Mouse (Mus musculus) megakaryocyte-erythroid progenitor cell, adult 5-6 weeks (primary cell): ENCODE results near the gene Gimap3. TPM values are rescaled to one million over a fixed set of nuclear protein-coding genes. Genes with fewer than 3 reads are reported as not detected.

Experiments used
- total RNA-seq, 2 experiments: library from RNA; stranded (forward) in 1 of 2; stranded (reverse) in 1 of 2; fragments of 200-1000, 215-1000 nt in 1 of 2; fragments of >200 nt in 1 of 2; fragmentation: Nextera tagmentation in 1 of 2; gene quantifications; 2 replicates each; pipeline ENCODE4 v1.2.3; 2014 to 2017

Gimap3 gene
- total RNA-seq, 2 experiments from 2014 or later, result 6.2 to 6.4 TPM

Other genes starting within 250 kb of the Gimap3 start
- not detected in 2 replicates for gene Atp6v0e2, start 233.2 kb downstream of the Gimap3 start, total RNA-seq (2014; fragmentation: Nextera tagmentation)
- gene Atp6v0e2, start 233.2 kb downstream of the Gimap3 start, total RNA-seq (2017), result not detected in 2 replicates
- 8.7 and 17.0 TPM in 2 replicates for gene Lrrc61, start 216.1 kb downstream of the Gimap3 start, total RNA-seq (2014; fragmentation: Nextera tagmentation)
- gene Lrrc61, start 216.1 kb downstream of the Gimap3 start, total RNA-seq (2017), result 1.8 and 3.3 TPM in 2 replicates
- not detected in 2 replicates for gene Rarres2, start 198.1 kb downstream of the Gimap3 start, total RNA-seq (2014; fragmentation: Nextera tagmentation)
- gene Rarres2, start 198.1 kb downstream of the Gimap3 start, total RNA-seq (2017), result 0.05 TPM in 1 of 2 replicates, not detected in the other
- gene Gm45021, start 181.2 kb downstream of the Gimap3 start, total RNA-seq (2014; fragmentation: Nextera tagmentation), result not detected in 2 replicates
- gene Gm45021, start 181.2 kb downstream of the Gimap3 start, total RNA-seq (2017), result not detected in 2 replicates
- 9.7 and 17.1 TPM in 2 replicates for gene Repin1, start 177.0 kb downstream of the Gimap3 start, total RNA-seq (2014; fragmentation: Nextera tagmentation)
- 9.8 and 14.7 TPM in 2 replicates for gene Repin1, start 177.0 kb downstream of the Gimap3 start, total RNA-seq (2017)
- gene Gm44965, start 176.9 kb downstream of the Gimap3 start, total RNA-seq (2014; fragmentation: Nextera tagmentation), result not detected in 2 replicates
- not detected in 2 replicates for gene Gm44965, start 176.9 kb downstream of the Gimap3 start, total RNA-seq (2017)
- 1.7 and 1.9 TPM in 2 replicates for gene Zfp775, start 168.8 kb downstream of the Gimap3 start, total RNA-seq (2014; fragmentation: Nextera tagmentation)
- gene Zfp775, start 168.8 kb downstream of the Gimap3 start, total RNA-seq (2017), result 2.0 and 3.0 TPM in 2 replicates
- gene AI854703, start 144.1 kb downstream of the Gimap3 start, total RNA-seq (2014; fragmentation: Nextera tagmentation), result 1.9 and 4.2 TPM in 2 replicates
- gene AI854703, start 144.1 kb downstream of the Gimap3 start, total RNA-seq (2017), result 1.4 and 3.0 TPM in 2 replicates
- 7.1 and 7.8 TPM in 2 replicates for gene Gimap8, start 123.6 kb downstream of the Gimap3 start, total RNA-seq (2014; fragmentation: Nextera tagmentation)
- gene Gimap8, start 123.6 kb downstream of the Gimap3 start, total RNA-seq (2017), result 1.4 and 8.0 TPM in 2 replicates
- gene Gimap9, start 94.7 kb downstream of the Gimap3 start, total RNA-seq (2014; fragmentation: Nextera tagmentation), result 15.2 and 18.7 TPM in 2 replicates
- 34.5 and 49.2 TPM in 2 replicates for gene Gimap9, start 94.7 kb downstream of the Gimap3 start, total RNA-seq (2017)
- gene Gimap4, start 86.3 kb downstream of the Gimap3 start, total RNA-seq (2014; fragmentation: Nextera tagmentation), result 12.5 and 18.0 TPM in 2 replicates
- 3.0 and 61.5 TPM in 2 replicates for gene Gimap4, start 86.3 kb downstream of the Gimap3 start, total RNA-seq (2017)
- gene Gimap6, start 62.6 kb downstream of the Gimap3 start, total RNA-seq (2014; fragmentation: Nextera tagmentation), result 21.8 and 27.8 TPM in 2 replicates
- 48.2 and 58.4 TPM in 2 replicates for gene Gimap6, start 62.6 kb downstream of the Gimap3 start, total RNA-seq (2017)
- 2.9 TPM in 1 of 2 replicates, not detected in the other for gene Gm28053, start 52.2 kb downstream of the Gimap3 start, total RNA-seq (2014; fragmentation: Nextera tagmentation)
- gene Gm28053, start 52.2 kb downstream of the Gimap3 start, total RNA-seq (2017), result 96.6 TPM in 1 of 2 replicates, not detected in the other
- gene Gimap7, start 52.2 kb downstream of the Gimap3 start, total RNA-seq (2014; fragmentation: Nextera tagmentation), result 1.4 and 4.8 TPM in 2 replicates
- 2.1 and 4.6 TPM in 2 replicates for gene Gimap7, start 52.2 kb downstream of the Gimap3 start, total RNA-seq (2017)
- gene Gimap1, start 31.8 kb downstream of the Gimap3 start, total RNA-seq (2014; fragmentation: Nextera tagmentation), result 4.8 and 20.1 TPM in 2 replicates
- gene Gimap1, start 31.8 kb downstream of the Gimap3 start, total RNA-seq (2017), result 10.8 and 12.9 TPM in 2 replicates
- 6.1 and 11.7 TPM in 2 replicates for gene Gimap5, start 24.7 kb downstream of the Gimap3 start, total RNA-seq (2014; fragmentation: Nextera tagmentation)
- 1.5 and 5.8 TPM in 2 replicates for gene Gimap5, start 24.7 kb downstream of the Gimap3 start, total RNA-seq (2017)
- 5.4 and 11.3 TPM in 2 replicates for gene Tmem176a, start 70.1 kb upstream of the Gimap3 start, total RNA-seq (2014; fragmentation: Nextera tagmentation)
- 5.1 and 31.3 TPM in 2 replicates for gene Tmem176a, start 70.1 kb upstream of the Gimap3 start, total RNA-seq (2017)
- 6.7 and 12.4 TPM in 2 replicates for gene Tmem176b, start 70.6 kb upstream of the Gimap3 start, total RNA-seq (2014; fragmentation: Nextera tagmentation)
- gene Tmem176b, start 70.6 kb upstream of the Gimap3 start, total RNA-seq (2017), result 14.4 and 24.5 TPM in 2 replicates
- gene Aoc1, start 102.0 kb upstream of the Gimap3 start, total RNA-seq (2014; fragmentation: Nextera tagmentation), result 0.30 TPM in 1 of 2 replicates, not detected in the other
- gene Aoc1, start 102.0 kb upstream of the Gimap3 start, total RNA-seq (2017), result not detected in 2 replicates
- gene 1600015I10Rik, start 159.0 kb upstream of the Gimap3 start, total RNA-seq (2014; fragmentation: Nextera tagmentation), result not detected in 2 replicates
- not detected in 2 replicates for gene 1600015I10Rik, start 159.0 kb upstream of the Gimap3 start, total RNA-seq (2017)
- not detected in 2 replicates for gene Doxl2, start 204.1 kb upstream of the Gimap3 start, total RNA-seq (2014; fragmentation: Nextera tagmentation)
- not detected in 2 replicates for gene Doxl2, start 204.1 kb upstream of the Gimap3 start, total RNA-seq (2017)
- gene Svs1, start 216.0 kb upstream of the Gimap3 start, total RNA-seq (2014; fragmentation: Nextera tagmentation), result not detected in 2 replicates
- not detected in 2 replicates for gene Svs1, start 216.0 kb upstream of the Gimap3 start, total RNA-seq (2017)